Mouse (Mus musculus) midbrain, embryonic 10.5 days (tissue): ENCODE data around the gene Lamc1. TPM values are rescaled to one million over a fixed set of nuclear protein-coding genes. Genes with fewer than 3 reads are reported as not detected.
"Not testable (repeated sequence)": the region's sequence is repeated elsewhere in the genome, so short reads cannot be mapped to it uniquely, and the experiment has no call there.

ENCODE experiments used
- DNase-seq: peaks from one replicate; pipeline ENCODE4 v3.0.0-alpha.2; 2017; ENCODE audit warnings: low spot score
- H3K27ac ChIP-seq: fragments of 300-500 bp; sonication (generic); replicated peaks from 2 replicates; pipeline ENCODE4 v1.5.1; 2016; ENCODE audit warnings: mild to moderate bottlenecking
- H3K27me3 ChIP-seq: fragments of 300-500 bp; sonication (generic); 2 replicates; pipeline ENCODE4 v1.6.1; 2016; ENCODE audit warnings: low read depth, mild to moderate bottlenecking; ENCODE audit not compliant: poor library complexity, severe bottlenecking
- H3K36me3 ChIP-seq: fragments of 300-500 bp; sonication (generic); 2 replicates; pipeline ENCODE4 v1.6.1; 2016; ENCODE audit warnings: mild to moderate bottlenecking, moderate library complexity
- H3K4me1 ChIP-seq: fragments of 300-500 bp; sonication (generic); 2 replicates; pipeline ENCODE4 v1.6.1; 2016
- H3K4me3 ChIP-seq: fragments of 300-500 bp; sonication (generic); 2 replicates; pipeline ENCODE4 v1.5.1; 2016; ENCODE audit warnings: mild to moderate bottlenecking, moderate library complexity
- H3K9me3 ChIP-seq: fragments of 300-500 bp; sonication (generic); replicated peaks from 2 replicates; pipeline ENCODE4 v1.6.1; 2016; ENCODE audit warnings: mild to moderate bottlenecking
- WGBS: fragments of 180-500 bp; shearing (Covaris S2); methylation state at CpG from one replicate; pipeline ENCODE4 v1.1.7; 2016; 5-methylcytosine and 5-hydroxymethylcytosine counted together
- polyA plus RNA-seq: library from polyadenylated mRNA; unstranded; fragments of >200 nt; fragmentation: Nextera tagmentation; extraction: Ambion mirVana; gene quantifications from 2 replicates; pipeline ENCODE4 v1.2.1, GENCODE M21; 2016

Lamc1 gene
- polyA plus RNA-seq, 1 experiment from 2014 or later = 21.2 TPM

GRCm38 (mm10) chr1:153353736-153354430 is 21.3 kb upstream of the Lamc1 start:
- H3K4me3 ChIP-seq = no peak overlapping the region
- peaks cover 23% of the 10 kb centered on the region for H3K4me1 ChIP-seq
- H3K27me3 ChIP-seq = no peaks in the 10 kb centered on the region
- no peaks in the 10 kb centered on the region for H3K9me3 ChIP-seq
- H3K36me3 ChIP-seq = no peaks in the 10 kb centered on the region
- DNase-seq = no peak
- 75% methylated on average over 18 of the region's 18 CpGs for WGBS
- H3K27ac ChIP-seq = 0 out of 2 replicates have a peak overlapping the region, but pooled peaks have one; percentile 9

- no peak overlapping the region for H3K4me3 ChIP-seq
- 81% methylated on average over 4 of the region's 4 CpGs for WGBS
- H3K9me3 ChIP-seq = no peaks in the 10 kb centered on the region
- H3K4me1 ChIP-seq = peaks cover 25% of the 10 kb centered on the region
- H3K36me3 ChIP-seq = no peaks in the 10 kb centered on the region
- no peak for DNase-seq
- no peak overlapping the region for H3K27ac ChIP-seq
- H3K27me3 ChIP-seq = no peaks in the 10 kb centered on the region
Observed at GRCm38 (mm10) chr1:153351034-153351433, 18.4 kb upstream of the Lamc1 start.

GRCm38 (mm10) chr1:153347726-153348125 is 15.1 kb upstream of the Lamc1 start:
- Histone ChIP-seq H3K27ac (no peak overlapping the region), H3K4me1 (peaks cover 4% of the 10 kb centered on the region; the same call in 1 of the 2 replicates), H3K4me3 (no peak overlapping the region), H3K9me3 (no peaks in the 10 kb centered on the region), H3K36me3 (no peaks in the 10 kb centered on the region), H3K27me3 (no peaks in the 10 kb centered on the region)
- 55% methylated on average over 3 of the region's 3 CpGs for WGBS
- DNase-seq = no peak

GRCm38 (mm10) chr1:153347040-153347439 is 14.5 kb upstream of the Lamc1 start:
- Histone ChIP-seq H3K9me3 (no peaks in the 10 kb centered on the region), H3K36me3 (no peaks in the 10 kb centered on the region), H3K4me3 (no peak overlapping the region), H3K27ac (no peak overlapping the region), H3K27me3 (no peaks in the 10 kb centered on the region), H3K4me1 (peaks cover 4% of the 10 kb centered on the region; the same call in 1 of the 2 replicates)
- WGBS = 91% methylated on average over 2 of the region's 2 CpGs
- DNase-seq = no peak

- no peaks in the 10 kb centered on the region for H3K36me3 ChIP-seq
- H3K4me1 ChIP-seq = peaks cover 4% of the 10 kb centered on the region; the same call in 1 of the 2 replicates
- peak overlapping the region; percentile 25; the same call in 1 of the 2 replicates for H3K4me3 ChIP-seq
- WGBS = 64% methylated on average over 16 of the region's 16 CpGs
- no peaks in the 10 kb centered on the region for H3K9me3 ChIP-seq
- no peaks in the 10 kb centered on the region for H3K27me3 ChIP-seq
- no peak overlapping the region for H3K27ac ChIP-seq
- no peak for DNase-seq
Observed at GRCm38 (mm10) chr1:153345699-153346291, 13.2 kb upstream of the Lamc1 start.

GRCm38 (mm10) chr1:153345002-153345401 is 12.4 kb upstream of the Lamc1 start:
- Histone ChIP-seq H3K27me3 (no peaks in the 10 kb centered on the region), H3K36me3 (no peaks in the 10 kb centered on the region), H3K4me1 (peaks cover 4% of the 10 kb centered on the region; the same call in 1 of the 2 replicates), H3K4me3 (no peak overlapping the region), H3K27ac (no peak overlapping the region), H3K9me3 (no peaks in the 10 kb centered on the region)
- WGBS = 86% methylated on average over 2 of the region's 2 CpGs
- DNase-seq = no peak

- not testable (repeated sequence) for H3K27ac ChIP-seq, DNase-seq, H3K9me3 ChIP-seq, H3K27me3 ChIP-seq, H3K36me3 ChIP-seq, H3K4me3 ChIP-seq
- peaks cover 29% of the 10 kb centered on the region for H3K4me1 ChIP-seq
- 94% methylated on average over 10 of the region's 10 CpGs for WGBS
Observed at GRCm38 (mm10) chr1:153335451-153335850, 2.9 kb upstream of the Lamc1 start.

- Histone ChIP-seq H3K27ac (peak overlapping the region; percentile 95), H3K36me3 (no peaks in the 10 kb centered on the region), H3K4me3 (peak overlapping the region; percentile 98), H3K27me3 (0 out of 2 replicates have a peak, but pooled peaks cover 6% of the 10 kb centered on the region), H3K9me3 (no peaks in the 10 kb centered on the region), H3K4me1 (peaks cover 40% of the 10 kb centered on the region)
- 11% methylated on average over 22 of the region's 22 CpGs for WGBS
- no peak for DNase-seq
Observed at GRCm38 (mm10) chr1:153333296-153334121, 923 bp upstream of the Lamc1 start.

GRCm38 (mm10) chr1:153331796-153332443 is 666 bp downstream of the Lamc1 start:
- Histone ChIP-seq H3K36me3 (no peaks in the 10 kb centered on the region), H3K4me3 (peak overlapping the region; percentile 98), H3K27me3 (0 out of 2 replicates have a peak, but pooled peaks cover 6% of the 10 kb centered on the region), H3K27ac (peak overlapping the region; percentile 95), H3K4me1 (peaks cover 43% of the 10 kb centered on the region), H3K9me3 (no peaks in the 10 kb centered on the region)
- WGBS = under 1% methylated on average over 42 of the region's 42 CpGs
- no peak for DNase-seq

GRCm38 (mm10) chr1:153331206-153331605 is 1.4 kb downstream of the Lamc1 start:
- 0 out of 2 replicates have a peak, but pooled peaks cover 6% of the 10 kb centered on the region for H3K27me3 ChIP-seq
- H3K27ac ChIP-seq = 0 out of 2 replicates have a peak overlapping the region, but pooled peaks have one; percentile 95
- H3K36me3 ChIP-seq = peaks cover 4% of the 10 kb centered on the region; the same call in 1 of the 2 replicates
- H3K4me1 ChIP-seq = peaks cover 43% of the 10 kb centered on the region
- no peaks in the 10 kb centered on the region for H3K9me3 ChIP-seq
- H3K4me3 ChIP-seq = peak overlapping the region; percentile 98
- 2% methylated on average over 4 of the region's 4 CpGs for WGBS
- DNase-seq = no peak

- peaks cover 43% of the 10 kb centered on the region for H3K4me1 ChIP-seq
- no peaks in the 10 kb centered on the region for H3K27me3 ChIP-seq
- WGBS = 85% methylated on average over 6 of the region's 6 CpGs
- no peak overlapping the region for H3K27ac ChIP-seq
- peaks cover 20% of the 10 kb centered on the region for H3K36me3 ChIP-seq
- no peak overlapping the region for H3K4me3 ChIP-seq
- no peaks in the 10 kb centered on the region for H3K9me3 ChIP-seq
- no peak for DNase-seq
Observed at GRCm38 (mm10) chr1:153329306-153329705, 3.3 kb downstream of the Lamc1 start.

- DNase-seq = no peak
- WGBS = 87% methylated on average over 4 of the region's 4 CpGs
- no peak overlapping the region for H3K4me3 ChIP-seq
Observed at GRCm38 (mm10) chr1:153327063-153327462, 5.5 kb downstream of the Lamc1 start.

More at GRCm38 (mm10) chr1:153327063-153327462, 5.5 kb downstream of the Lamc1 start:
- Histone ChIP-seq H3K9me3 (no peaks in the 10 kb centered on the region), H3K4me1 (peaks cover 34% of the 10 kb centered on the region), H3K27me3 (no peaks in the 10 kb centered on the region), H3K36me3 (peaks cover 23% of the 10 kb centered on the region), H3K27ac (no peak overlapping the region)
